Mouse (Mus musculus) heart, postnatal 10 days (tissue): ENCODE results near the gene Zfp511. TPM values are rescaled to one million over a fixed set of nuclear protein-coding genes. Genes with fewer than 3 reads are reported as not detected.

Experiments
- DNase-seq, 2 experiments: peaks; one replicate each; pipeline ENCODE4 v3.0.0; 2021
- intact Hi-C: fragments of 180-260 bp; cut with DNase I; formaldehyde crosslinking; loops from one replicate; pipeline ENCODE4 v1.15.1; 2025
- total RNA-seq, 2 experiments: library from RNA; stranded (reverse); gene quantifications; 2 replicates each; pipeline ENCODE4 v1.2.3; 2021

Gene Zfp511
- total RNA-seq, result 10 to 100 TPM; 13.1 to 13.8 TPM

GRCm38 (mm10) chr7:140036281-140037170 lies at the start of gene Zfp511, which contains the start of gene Tubgcp2:
TSS of gene Zfp511 (plus strand) at chr7:140036391.
TSS of gene Tubgcp2 (minus strand) at chr7:140036669.
- DNase-seq, result peak; percentile 95 to 96
- intact Hi-C loops, result no loop called here

GRCm38 (mm10) chr7:139988272-139988671 lies 47.9 kb upstream of the Zfp511 start:
- intact Hi-C loops, result no loop called here
- no peak for DNase-seq

GRCm38 (mm10) chr7:139990864-139991394 lies 45.3 kb upstream of the Zfp511 start:
- intact Hi-C loops, result no loop called here
- no peak for DNase-seq

GRCm38 (mm10) chr7:139992406-139992805 lies 43.8 kb upstream of the Zfp511 start, which contains the start of gene Adam8:
TSS of gene Adam8 (minus strand) at chr7:139992562.
- no peak for DNase-seq
- intact Hi-C loops, result no loop called here

GRCm38 (mm10) chr7:139993532-139993931 lies 42.7 kb upstream of the Zfp511 start:
- no peak for DNase-seq
- intact Hi-C loops, result no loop called here

- intact Hi-C loops, result loop anchor here (1.0 to 2.0 kb wide), 2 partner anchors 25 to 89 kb away; no protein-coding TSS in a partner anchor
Measured at GRCm38 (mm10) chr7:139994202-139994601, 42.0 kb upstream of the Zfp511 start.

GRCm38 (mm10) chr7:139994676-139995075 lies 41.5 kb upstream of the Zfp511 start:
- DNase-seq, result peak; percentile 57 to 76
- intact Hi-C loops, result loop anchor here (1.0 to 2.0 kb wide), 2 partner anchors 25 to 90 kb away; no protein-coding TSS in a partner anchor

More at GRCm38 (mm10) chr7:139994202-139994601, 42.0 kb upstream of the Zfp511 start:
- DNase-seq, result no peak

GRCm38 (mm10) chr7:139998691-139999350 lies 37.4 kb upstream of the Zfp511 start:
- no peak for DNase-seq
- intact Hi-C loops, result no loop called here

GRCm38 (mm10) chr7:140001086-140001740 lies 35.0 kb upstream of the Zfp511 start:
- intact Hi-C loops, result no loop called here
- no peak for DNase-seq

- intact Hi-C loops, result no loop called here
- DNase-seq, result no peak
Measured at GRCm38 (mm10) chr7:140004666-140005065, 31.5 kb upstream of the Zfp511 start.

GRCm38 (mm10) chr7:140006861-140007611 lies 29.2 kb upstream of the Zfp511 start:
- intact Hi-C loops, result no loop called here

GRCm38 (mm10) chr7:140007781-140008180 lies 28.4 kb upstream of the Zfp511 start:
- intact Hi-C loops, result no loop called here
- DNase-seq, result no peak

More at GRCm38 (mm10) chr7:140006861-140007611, 29.2 kb upstream of the Zfp511 start:
- DNase-seq, result no peak

GRCm38 (mm10) chr7:140011336-140011735 lies 24.9 kb upstream of the Zfp511 start:
- intact Hi-C loops, result no loop called here
- no peak for DNase-seq

- intact Hi-C loops, result no loop called here
- no peak for DNase-seq
Measured at GRCm38 (mm10) chr7:140031771-140032170, 4.4 kb upstream of the Zfp511 start.

- DNase-seq, result no peak
- intact Hi-C loops, result no loop called here
Measured at GRCm38 (mm10) chr7:140032366-140032765, 3.8 kb upstream of the Zfp511 start.

- intact Hi-C loops, result no loop called here
- no peak for DNase-seq
Measured at GRCm38 (mm10) chr7:140033386-140033785, 2.8 kb upstream of the Zfp511 start.

GRCm38 (mm10) chr7:140035456-140035855 lies 735 bp upstream of the Zfp511 start:
- intact Hi-C loops, result no loop called here
- DNase-seq, result no peak

GRCm38 (mm10) chr7:140037171-140037555 lies 972 bp downstream of the Zfp511 start:
- DNase-seq, result no peak
- intact Hi-C loops, result no loop called here

GRCm38 (mm10) chr7:140042728-140043127 lies 6.5 kb downstream of the Zfp511 start:
- intact Hi-C loops, result no loop called here
- DNase-seq, result no peak

- DNase-seq, result no peak
Measured at GRCm38 (mm10) chr7:140045546-140045945, 9.4 kb downstream of the Zfp511 start.

More at GRCm38 (mm10) chr7:140045546-140045945, 9.4 kb downstream of the Zfp511 start:
- intact Hi-C loops, result no loop called here
